In the genomic region with DNA sequence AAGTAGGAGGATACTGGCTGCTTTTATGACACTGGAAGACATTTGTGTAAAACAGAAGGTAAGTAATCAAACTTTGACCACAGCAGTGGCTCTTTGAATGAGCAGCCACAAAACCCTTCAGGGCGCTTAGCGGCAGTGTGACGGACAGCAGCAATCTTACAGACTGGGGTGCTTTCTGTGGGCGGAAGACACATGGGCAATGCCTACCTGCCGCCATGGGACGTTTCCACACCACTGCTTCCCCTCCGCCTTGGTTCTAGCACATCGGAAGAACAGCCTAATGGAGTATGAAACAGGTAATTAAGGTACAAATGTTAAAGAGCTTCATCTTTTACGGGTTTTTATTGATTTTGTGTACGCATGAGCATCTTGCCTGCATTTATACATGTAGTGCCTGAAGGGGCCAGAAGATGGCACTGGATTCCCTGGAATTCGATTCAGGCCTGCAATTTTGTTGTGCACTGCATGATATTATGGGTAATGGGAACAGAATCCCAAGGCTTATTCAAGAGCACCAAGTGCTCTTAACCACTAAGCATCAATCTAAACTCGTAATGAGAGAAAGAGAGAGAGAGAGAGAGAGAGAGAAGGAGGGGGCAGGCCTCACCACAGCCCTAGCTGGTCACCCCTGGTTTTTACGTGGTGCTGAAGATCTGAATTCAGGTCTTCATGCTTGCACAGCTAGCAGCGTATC, we compare ENCODE assay signal across 9 mouse cellular contexts. TPM values are rescaled to one million over a fixed set of nuclear protein-coding genes. Genes with fewer than 3 reads are reported as not detected.
A peak's percentile ranks its signal among the peaks of the same experiment; 100 is the strongest.
DNase-seq lines count a peak whose midpoint lies in the region; ATAC-seq and TF ChIP-seq lines count a peak whose summit lies in the region.
"Had no signal": no experiment of that assay in that cellular context is flagged by ENCODE, and none has a peak within 500 bp of the region (broad histone marks: within the 10 kb centered on the region; RNA-seq: fewer than 3 reads in every experiment).

No protein-coding gene starts in this region.

- H3K27me3 ChIP-seq in embryonic facial prominence, embryonic 10.5 days (replicated peaks; ENCODE audit: low read depth, poor library complexity, severe bottlenecking): no peaks in the 10 kb centered on the region
- H3K27me3 ChIP-seq in stomach, postnatal 0 days (ENCODE audit: control insufficient read depth, insufficient read depth, low read length): no peaks in the 10 kb centered on the region
- H3K27me3 ChIP-seq: heart, embryonic 15.5 days had no signal

- H3K9ac ChIP-seq in stomach, postnatal 0 days (ENCODE audit: low read length): no peak overlapping the region
- H3K9ac ChIP-seq: heart, embryonic 15.5 days had no signal

- no peaks in the 10 kb centered on the region for H3K9me3 ChIP-seq in embryonic facial prominence, embryonic 10.5 days
- no peaks in the 10 kb centered on the region for H3K9me3 ChIP-seq in stomach, postnatal 0 days (ENCODE audit: control insufficient read depth, low read length)
- H3K9me3 ChIP-seq: heart, embryonic 15.5 days had no signal

- peak; percentile 12 for DNase-seq in cerebellum, adult 11 months
- DNase-seq in cerebellum, adult 9-11 months: no peak
- DNase-seq in testis, postnatal 10 days (ENCODE audit: low spot score): peak; percentile 59
- no peak for DNase-seq in testis, postnatal 14 days (ENCODE audit: low spot score)
- DNase-seq in embryonic facial prominence, embryonic 10.5 days (ENCODE audit: low spot score): peak; percentile 38
- DNase-seq in kidney, postnatal 4 days: peak; percentile 59 to 68
- peak; percentile 45 for DNase-seq in stomach, postnatal 0 days (ENCODE audit: low spot score)

- H3K36me3 ChIP-seq in embryonic facial prominence, embryonic 10.5 days (replicated peaks): peaks cover 74% of the 10 kb centered on the region
- peaks cover 12% of the 10 kb centered on the region; the same call in 1 of the 2 replicates for H3K36me3 ChIP-seq in stomach, postnatal 0 days (ENCODE audit: control insufficient read depth, insufficient read depth, low read length)

- no peak overlapping the region for H3K27ac ChIP-seq in embryonic facial prominence, embryonic 10.5 days (replicated peaks)
- no peak overlapping the region for H3K27ac ChIP-seq in stomach, postnatal 0 days (replicated peaks)
- H3K27ac ChIP-seq: heart, embryonic 15.5 days had no signal

- peak; percentile 83 for TF ChIP-seq CTCF in stomach, postnatal 0 days (IDR thresholded peaks at IDR 0.05; ENCODE audit: low read depth)

- H3K4me2 ChIP-seq in stomach, postnatal 0 days (replicated peaks; ENCODE audit: low read depth): no peak overlapping the region
- H3K4me2 ChIP-seq: heart, embryonic 15.5 days had no signal

- 85% methylated on average over 14 of the region's 14 CpGs for WGBS in embryonic facial prominence, embryonic 10.5 days
- 79% methylated on average over 14 of the region's 14 CpGs for WGBS in stomach, postnatal 0 days

- no peak for TF ChIP-seq EP300 in stomach, postnatal 0 days (optimal IDR thresholded peaks at IDR 0.05)

- H3K4me3 ChIP-seq in embryonic facial prominence, embryonic 10.5 days: no peak overlapping the region
- no peak overlapping the region for H3K4me3 ChIP-seq in stomach, postnatal 0 days (ENCODE audit: low read depth, low read length)
- H3K4me3 ChIP-seq: heart, embryonic 15.5 days had no signal

- peaks cover 5% of the 10 kb centered on the region for H3K4me1 ChIP-seq in embryonic facial prominence, embryonic 10.5 days
- no peaks in the 10 kb centered on the region for H3K4me1 ChIP-seq in stomach, postnatal 0 days (replicated peaks; ENCODE audit: control insufficient read depth, insufficient read depth)

- ATAC-seq in megakaryocyte progenitor cell, adult 5-6 weeks (replicated peaks; ENCODE audit: poor library complexity): peak; percentile 66; the same call in 1 of the 2 replicates
- ATAC-seq in stomach, postnatal 0 days (ENCODE audit: low FRiP score, low TSS enrichment): no peak

RNA-seq across cellular contexts. Expression of a gene that starts 5.5 kb away (rescaled TPM):
- polyA plus RNA-seq in embryonic facial prominence, embryonic 10.5 days (2016; fragmentation: Nextera tagmentation; extraction: Ambion mirVana): 28.1 and 31.4 TPM in 2 replicates
- 22.0 and 22.4 TPM in 2 replicates for total RNA-seq in megakaryocyte progenitor cell, adult 5-6 weeks (2015)
- total RNA-seq in megakaryocyte progenitor cell, adult 5-6 weeks (2017): 30.1 and 30.4 TPM in 2 replicates
- 3.6 and 4.1 TPM in 2 replicates for polyA plus RNA-seq in stomach, postnatal 0 days (2015; fragmentation: Nextera tagmentation; extraction: Ambion mirVana)

RNA-seq across cellular contexts. Expression of a gene that starts 42.0 kb away (rescaled TPM):
- 5.7 and 6.3 TPM in 2 replicates for polyA plus RNA-seq in embryonic facial prominence, embryonic 10.5 days (2016; fragmentation: Nextera tagmentation; extraction: Ambion mirVana)
- total RNA-seq in megakaryocyte progenitor cell, adult 5-6 weeks (2015): 6.6 and 6.9 TPM in 2 replicates
- total RNA-seq in megakaryocyte progenitor cell, adult 5-6 weeks (2017): 26.3 and 26.4 TPM in 2 replicates
- polyA plus RNA-seq in stomach, postnatal 0 days (2015; fragmentation: Nextera tagmentation; extraction: Ambion mirVana): 2.6 and 2.8 TPM in 2 replicates

Comparison
In these comparisons a context has a peak if more than half of its experiments do, and no peak if none do; other contexts are left out.
1. DNase-seq: peak in cerebellum, adult 11 months (single experiment), testis, postnatal 10 days (single experiment), embryonic facial prominence, embryonic 10.5 days (single experiment), kidney, postnatal 4 days (2 of 2) and stomach, postnatal 0 days (single experiment); none in cerebellum, adult 9-11 months (single experiment) and testis, postnatal 14 days (single experiment).